Mouse (Mus musculus): ENCODE results near the gene Scn10a.

Scn10a gene

GRCm38 (mm10) chr9:119719222-119719621 is at the start of gene Scn10a:
TSS of gene Scn10a (minus strand) at chr9:119719322.
- no peak for DNase-seq (ENCODE audit: low spot score)

- peak; percentile 52 for DNase-seq (ENCODE audit: low spot score)
Observed at GRCm38 (mm10) chr9:119768585-119768984, 49.5 kb upstream of the Scn10a start.

- DNase-seq (ENCODE audit: low spot score) = no peak
Observed at GRCm38 (mm10) chr9:119760226-119760625, 41.1 kb upstream of the Scn10a start.

GRCm38 (mm10) chr9:119759457-119759856 is 40.3 kb upstream of the Scn10a start:
- DNase-seq (ENCODE audit: low spot score) = no peak

GRCm38 (mm10) chr9:119751507-119751906 is 32.4 kb upstream of the Scn10a start:
- DNase-seq (ENCODE audit: low spot score) = no peak

GRCm38 (mm10) chr9:119749112-119749511 is 30.0 kb upstream of the Scn10a start:
- DNase-seq (ENCODE audit: low spot score) = no peak

- no peak for DNase-seq (ENCODE audit: low spot score)
Observed at GRCm38 (mm10) chr9:119743900-119744299, 24.8 kb upstream of the Scn10a start.

- no peak for DNase-seq (ENCODE audit: low spot score)
Observed at GRCm38 (mm10) chr9:119743312-119743711, 24.2 kb upstream of the Scn10a start.

- DNase-seq (ENCODE audit: low spot score) = no peak
Observed at GRCm38 (mm10) chr9:119741101-119741786, 22.1 kb upstream of the Scn10a start.

GRCm38 (mm10) chr9:119728412-119729097 is 9.4 kb upstream of the Scn10a start:
- DNase-seq (ENCODE audit: low spot score) = no peak

- no peak for DNase-seq (ENCODE audit: low spot score)
Observed at GRCm38 (mm10) chr9:119726990-119727389, 7.9 kb upstream of the Scn10a start.

GRCm38 (mm10) chr9:119725293-119725862 is 6.3 kb upstream of the Scn10a start:
- no peak for DNase-seq (ENCODE audit: low spot score)

GRCm38 (mm10) chr9:119706700-119707099 is 12.4 kb downstream of the Scn10a start:
- peak; percentile 87 for DNase-seq (ENCODE audit: low spot score)

GRCm38 (mm10) chr9:119691505-119691904 is 27.6 kb downstream of the Scn10a start:
- no peak for DNase-seq (ENCODE audit: low spot score)

GRCm38 (mm10) chr9:119691001-119691400 is 28.1 kb downstream of the Scn10a start:
- DNase-seq (ENCODE audit: low spot score) = no peak

GRCm38 (mm10) chr9:119687893-119688292 is 31.2 kb downstream of the Scn10a start:
- no peak for DNase-seq (ENCODE audit: low spot score)

- peak; percentile 58 for DNase-seq (ENCODE audit: low spot score)
Observed at GRCm38 (mm10) chr9:119686187-119686586, 32.9 kb downstream of the Scn10a start.

GRCm38 (mm10) chr9:119680896-119681295 is 38.2 kb downstream of the Scn10a start:
- no peak for DNase-seq (ENCODE audit: low spot score)

- peak; percentile 52 for DNase-seq (ENCODE audit: low spot score)
Observed at GRCm38 (mm10) chr9:119664109-119664508, 55.0 kb downstream of the Scn10a start.

GRCm38 (mm10) chr9:119656111-119656510 is 63.0 kb downstream of the Scn10a start:
- DNase-seq (ENCODE audit: low spot score) = no peak

GRCm38 (mm10) chr9:119653758-119654157 is 65.4 kb downstream of the Scn10a start:
- DNase-seq (ENCODE audit: low spot score) = no peak

GRCm38 (mm10) chr9:119646942-119647547 is 72.1 kb downstream of the Scn10a start:
- DNase-seq (ENCODE audit: low spot score) = peak; percentile 89

- DNase-seq (ENCODE audit: low spot score) = no peak
Observed at GRCm38 (mm10) chr9:119641985-119642384, 77.1 kb downstream of the Scn10a start.

All from testis, postnatal 10 days (tissue).